Mouse (Mus musculus): ENCODE data around the gene Nicn1.

DNA sequence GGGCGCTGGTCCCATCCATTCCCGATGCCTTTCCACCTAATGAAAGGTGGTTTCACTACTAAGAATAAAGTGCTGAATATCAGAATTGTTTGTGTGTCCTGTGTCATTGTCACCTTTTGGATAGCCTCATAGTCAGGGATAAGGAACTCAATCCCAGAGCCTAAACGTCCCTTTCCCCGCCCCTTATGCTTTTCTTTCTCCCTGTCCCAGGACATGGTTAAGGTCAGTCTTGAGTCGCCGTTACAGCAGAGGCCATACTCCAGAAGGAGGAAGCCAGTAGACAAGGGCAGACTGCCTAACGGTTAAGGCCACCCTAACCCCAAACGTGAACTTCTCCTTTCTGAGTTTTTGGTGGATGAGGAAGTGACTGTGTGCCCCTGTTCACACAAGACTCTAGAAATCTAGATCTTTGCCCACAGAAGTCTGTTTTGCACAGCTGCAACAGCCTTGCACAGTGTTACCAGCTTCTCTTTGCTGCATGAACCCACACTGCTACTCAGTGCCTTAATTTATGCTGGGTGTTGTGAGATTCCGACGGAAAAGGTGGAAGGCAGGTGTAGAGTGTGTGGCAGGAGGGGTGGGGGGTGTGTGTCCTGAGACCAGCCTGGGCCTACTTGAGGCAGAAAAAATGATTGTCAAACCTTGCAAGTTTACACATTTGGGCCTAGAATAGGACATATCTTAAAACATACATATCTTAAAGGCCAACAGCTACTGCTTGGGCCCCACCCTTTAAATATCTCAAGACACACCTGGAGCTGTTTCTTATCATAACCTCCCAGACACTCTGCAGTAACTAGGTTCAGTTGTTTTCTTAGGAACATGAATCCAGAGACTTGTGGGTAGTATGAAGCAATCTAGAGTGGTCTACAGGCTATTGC lies 50.3 kb downstream of the Nicn1 start:
- TF ChIP-seq USF1 (IDR thresholded peaks at IDR 0.05; ENCODE audit: low read depth, low read length) (no peak), POLR2A (IDR thresholded peaks at IDR 0.05; ENCODE audit: low read depth, low read length) (no peak), CTCF (conservative IDR thresholded peaks at IDR 0.05 in 1 of 2, IDR thresholded peaks at IDR 0.05 in 1 of 2; ENCODE audit: low read depth in 2 of 2, low read length in 2 of 2) (no peak), ZMIZ1 (IDR thresholded peaks at IDR 0.05; ENCODE audit: low read depth, low read length) (no peak), ZNF384 (IDR thresholded peaks at IDR 0.05; ENCODE audit: low read depth, low read length) (no peak), ZC3H11A (IDR thresholded peaks at IDR 0.05; ENCODE audit: low read depth, low read length) (no peak), RAD21 (IDR thresholded peaks at IDR 0.05; ENCODE audit: low read depth, low read length) (no peak), POLR2AphosphoS2 (IDR thresholded peaks at IDR 0.05; ENCODE audit: low read depth, low read length) (no peak), E2F4 (IDR thresholded peaks at IDR 0.05; ENCODE audit: insufficient replicate concordance, low read depth, low read length) (no peak), CHD1 (IDR thresholded peaks at IDR 0.05; ENCODE audit: low read depth, low read length) (no peak), PAX5 (IDR thresholded peaks at IDR 0.05; ENCODE audit: low read length) (no peak), NELFE (IDR thresholded peaks at IDR 0.05; ENCODE audit: low read depth, low read length) (no peak), KAT2A (IDR thresholded peaks at IDR 0.05; ENCODE audit: insufficient replicate concordance, low read length) (no peak), SMC3 (IDR thresholded peaks at IDR 0.05; ENCODE audit: low read depth, low read length) (no peak)

Measured in CH12.LX (cell line).